Mouse (Mus musculus) cerebellum, postnatal 10 days (tissue): Measurements from ENCODE around the gene Kif21a.

ENCODE experiments used
- DNase-seq, 2 experiments: peaks; one replicate each; pipeline ENCODE4 v3.0.0; 2021; ENCODE audit warnings: mixed read lengths in 2 of 2

Gene Kif21a

DNA sequence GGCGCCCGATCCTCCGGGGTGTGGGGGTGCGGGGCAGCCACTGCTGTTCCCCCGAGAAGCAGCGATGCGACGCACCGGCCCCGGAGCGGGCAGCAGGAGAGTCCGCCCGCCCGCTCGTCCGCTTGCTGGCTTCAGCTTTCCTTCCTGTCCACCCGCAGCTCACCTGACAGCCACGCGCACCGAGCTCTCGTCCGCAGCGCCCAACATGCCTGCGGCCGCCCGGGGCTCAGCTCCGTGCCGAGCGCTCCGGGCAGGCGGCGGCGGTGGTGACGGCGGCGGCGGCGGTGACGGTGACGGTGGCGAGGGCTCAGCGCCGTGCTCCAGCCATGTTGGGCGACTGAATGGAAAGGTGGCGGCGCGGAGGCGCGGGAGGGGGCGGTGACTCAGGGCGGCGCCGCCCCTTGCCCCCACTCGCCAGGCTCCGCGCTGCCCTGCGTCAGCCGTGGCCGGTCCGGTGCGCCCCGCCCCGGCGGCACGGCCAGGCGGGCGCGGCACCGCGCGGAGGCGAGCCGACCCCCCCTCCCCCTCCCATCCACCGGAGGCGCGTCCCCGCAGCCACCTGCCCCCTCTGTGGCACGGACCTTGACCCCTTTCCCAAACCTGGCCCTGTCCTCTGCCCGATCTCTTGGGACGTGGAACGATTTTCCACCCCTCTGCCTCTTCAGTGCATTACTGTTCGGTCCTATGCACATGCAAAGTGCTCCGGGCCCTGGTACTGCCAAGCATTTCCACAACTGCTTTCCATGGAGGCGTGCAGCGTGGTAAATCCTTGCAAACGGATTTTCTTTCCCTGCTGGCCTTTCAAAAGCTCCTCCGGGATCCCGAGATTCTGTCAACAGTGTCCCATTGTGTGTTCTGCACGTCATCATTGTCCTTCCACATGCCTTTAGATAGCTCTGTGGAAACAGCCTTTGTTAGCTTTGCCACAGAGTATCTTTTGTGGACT, at the start of gene Kif21a:
Gene Kif21a (minus strand): TSS at position 453 of the 946 bp plus-strand sequence.
- DNase-seq = peak; percentile 92 to 94

DNA sequence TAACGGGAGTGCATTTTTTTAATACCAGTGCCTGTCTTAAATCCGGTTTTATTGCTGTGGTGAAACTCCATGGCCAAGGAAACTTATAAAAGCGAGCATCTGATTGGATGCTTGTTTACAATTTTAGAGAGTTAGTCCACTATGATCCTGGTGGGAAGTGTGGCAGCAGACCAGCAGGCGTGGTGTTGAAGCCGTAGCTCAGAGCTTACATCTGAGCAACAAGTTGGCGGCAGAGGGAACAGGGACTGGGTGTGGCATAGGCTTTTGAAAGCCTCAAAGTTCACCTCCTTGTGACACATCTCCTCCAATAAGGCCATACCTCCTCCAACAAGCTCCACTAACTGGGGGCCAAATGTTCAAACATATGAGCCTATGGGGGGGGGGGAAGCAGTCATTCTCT, 46.9 kb upstream of the Kif21a start:
- no peak for DNase-seq

DNA sequence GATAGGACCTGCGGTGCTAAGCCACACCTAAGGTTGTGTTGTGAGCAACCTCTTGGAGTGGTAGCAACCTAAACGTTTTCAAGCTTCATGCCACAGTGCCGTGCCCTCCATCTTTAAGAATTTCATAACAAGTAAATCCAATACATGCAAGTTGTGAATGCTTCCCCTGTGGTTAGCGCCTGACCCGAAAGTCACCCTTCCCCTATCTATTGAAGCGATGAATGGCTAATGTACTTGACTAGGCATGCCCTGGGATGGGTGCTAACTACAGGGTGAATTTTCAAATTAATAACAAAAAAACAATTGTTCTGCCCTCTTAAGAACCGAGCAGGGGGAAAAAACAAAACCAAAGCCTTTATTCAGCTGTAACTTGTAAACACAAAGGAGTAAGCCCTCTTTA, 39.7 kb upstream of the Kif21a start:
- no peak for DNase-seq

DNA sequence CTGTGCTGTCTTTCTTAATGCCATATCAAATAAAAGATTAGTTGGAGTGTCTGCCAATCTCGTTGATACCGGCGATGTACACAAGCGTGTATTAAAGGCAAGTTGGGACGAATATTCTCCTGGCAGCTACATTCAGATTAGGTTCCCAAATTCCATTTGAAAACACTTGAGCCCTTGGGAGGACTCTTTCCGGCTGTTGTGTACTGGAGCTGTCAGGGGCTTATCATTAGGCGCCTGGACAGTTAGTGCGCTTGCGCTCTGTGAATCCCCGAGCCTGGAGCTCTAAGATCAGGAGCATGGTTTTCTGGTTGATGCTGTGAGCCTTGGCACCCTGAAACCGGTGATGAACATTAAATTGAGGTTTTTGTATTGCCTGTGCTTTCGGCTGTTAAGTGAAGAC, 38.3 kb upstream of the Kif21a start:
- DNase-seq = no peak

DNA sequence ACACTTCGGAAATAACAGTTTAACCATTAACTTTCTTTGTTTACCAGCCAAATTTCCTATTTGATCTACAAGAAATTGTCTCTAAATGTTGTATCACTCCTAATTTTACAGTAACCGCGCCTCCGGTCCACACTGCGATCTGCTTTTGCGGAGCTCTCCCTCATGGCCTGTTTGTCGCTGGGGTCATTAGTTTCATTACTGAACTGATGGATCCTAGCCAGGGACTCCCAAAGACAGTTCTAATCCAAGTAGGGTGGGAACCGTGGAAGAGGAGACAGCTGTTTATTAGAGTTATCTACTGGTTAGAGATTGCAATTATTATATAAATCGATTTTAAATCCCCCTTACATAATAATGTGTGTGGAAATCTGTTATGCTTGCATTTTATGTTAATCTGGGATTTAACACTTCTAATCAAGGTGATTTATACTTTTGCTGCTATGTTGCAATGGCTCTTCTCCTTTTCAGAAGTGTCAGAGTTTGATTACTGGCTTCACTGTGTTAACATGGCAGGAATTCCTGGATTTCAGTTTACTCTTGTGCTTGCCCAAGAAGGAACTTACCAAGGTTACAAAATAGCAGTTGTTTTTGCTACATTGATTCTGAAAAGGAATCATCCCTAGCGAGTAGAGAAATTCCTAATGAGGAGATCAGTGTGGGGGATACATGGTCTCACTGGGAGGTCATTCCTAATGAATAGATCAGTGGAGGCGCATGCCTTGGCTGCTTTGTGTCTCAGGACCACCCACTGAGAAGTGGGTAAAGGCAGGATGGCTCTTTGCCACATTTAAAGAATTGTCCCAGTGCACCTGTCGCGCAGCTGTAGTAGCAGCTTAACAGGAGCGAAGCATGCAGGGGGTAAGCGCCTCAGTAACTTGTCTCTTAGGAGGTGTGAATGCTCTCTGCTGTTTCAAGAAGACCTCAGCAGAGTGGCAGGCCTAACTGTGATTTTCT, 28.0 kb upstream of the Kif21a start:
- DNase-seq = no peak

DNA sequence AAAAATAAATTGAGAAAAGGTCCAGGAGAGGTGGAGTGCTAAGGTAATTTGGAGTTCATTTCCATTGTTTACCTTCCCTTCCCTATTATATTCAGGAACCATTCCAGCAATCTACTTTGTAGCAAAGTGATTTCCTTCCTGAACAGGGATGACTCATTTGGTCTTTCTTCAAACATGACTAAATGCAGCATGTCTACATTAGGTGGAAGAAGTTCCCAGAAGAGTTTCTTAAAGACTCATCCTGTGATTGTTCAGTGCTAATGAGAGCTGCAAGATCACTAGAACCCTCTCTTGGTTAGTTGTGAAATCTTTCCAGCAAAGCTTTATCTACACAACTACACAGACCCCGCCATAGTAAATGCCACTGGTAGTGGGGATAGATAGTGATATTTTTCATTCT, 22.7 kb upstream of the Kif21a start:
- DNase-seq = no peak

DNA sequence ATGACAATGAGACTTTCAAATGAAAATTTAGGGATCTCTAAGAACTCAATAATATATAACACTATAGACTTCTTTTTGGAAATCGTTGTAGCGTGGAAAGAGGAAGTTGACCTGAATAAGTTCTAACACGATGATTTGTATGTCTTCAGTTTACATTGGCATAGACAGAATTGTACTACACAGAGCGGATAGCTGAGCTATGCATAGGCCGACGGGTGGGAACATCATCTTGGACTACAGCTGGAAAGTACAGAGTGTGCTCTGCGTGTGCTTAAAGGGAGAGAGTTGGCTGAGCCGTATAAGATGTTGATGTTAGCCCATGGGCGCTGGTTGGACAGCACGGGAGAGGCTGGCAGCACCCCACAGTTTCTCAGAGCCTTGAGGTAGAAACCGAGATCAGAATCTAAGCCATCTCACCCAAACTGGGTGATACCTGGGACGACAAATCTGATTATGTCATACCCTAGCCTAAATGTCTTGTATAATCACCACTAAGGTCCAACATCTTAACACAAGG, 14.6 kb upstream of the Kif21a start:
- DNase-seq = no peak

DNA sequence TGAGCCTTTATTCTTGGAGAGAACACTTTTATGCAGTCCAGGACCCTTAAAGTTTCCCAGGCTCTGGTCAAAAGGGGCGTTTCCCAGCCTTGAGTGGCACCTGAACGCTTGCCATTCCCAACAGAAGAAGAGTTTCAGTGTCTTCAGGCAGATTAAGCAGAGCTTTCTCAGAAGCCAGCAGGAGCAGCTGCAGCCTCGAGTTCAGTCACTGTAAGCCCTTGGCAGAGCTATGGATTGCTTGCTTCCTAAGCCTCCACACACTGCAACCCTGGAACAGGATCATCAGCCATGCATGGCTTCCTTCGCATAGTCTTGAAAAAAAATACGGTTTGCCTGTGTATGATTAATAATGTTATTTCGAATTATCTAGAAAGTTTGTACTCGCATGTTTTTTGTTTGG, 14.1 kb upstream of the Kif21a start:
- DNase-seq = peak; percentile 51 to 64

DNA sequence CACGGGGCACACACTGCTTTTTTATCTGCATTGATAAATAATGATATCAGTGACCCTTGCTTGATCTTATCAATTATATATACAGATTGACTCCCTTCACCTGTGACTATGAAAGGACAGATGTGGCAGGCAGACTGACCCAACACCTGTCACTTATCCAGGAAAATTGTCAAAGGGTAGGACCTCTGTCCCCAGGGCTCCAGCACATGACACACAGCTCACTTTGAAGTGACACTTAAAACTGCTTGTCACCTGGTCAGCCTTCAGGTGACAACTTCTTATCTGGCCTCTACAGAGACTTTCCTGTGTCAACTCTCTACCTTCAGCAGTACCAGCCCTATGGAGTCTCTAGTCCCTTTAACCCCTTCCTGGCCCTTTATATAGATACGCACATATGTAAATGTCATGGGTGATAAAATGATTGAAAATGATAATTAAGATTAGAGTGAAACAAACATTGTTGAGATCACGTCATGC, 7.2 kb upstream of the Kif21a start:
- DNase-seq = no peak

DNA sequence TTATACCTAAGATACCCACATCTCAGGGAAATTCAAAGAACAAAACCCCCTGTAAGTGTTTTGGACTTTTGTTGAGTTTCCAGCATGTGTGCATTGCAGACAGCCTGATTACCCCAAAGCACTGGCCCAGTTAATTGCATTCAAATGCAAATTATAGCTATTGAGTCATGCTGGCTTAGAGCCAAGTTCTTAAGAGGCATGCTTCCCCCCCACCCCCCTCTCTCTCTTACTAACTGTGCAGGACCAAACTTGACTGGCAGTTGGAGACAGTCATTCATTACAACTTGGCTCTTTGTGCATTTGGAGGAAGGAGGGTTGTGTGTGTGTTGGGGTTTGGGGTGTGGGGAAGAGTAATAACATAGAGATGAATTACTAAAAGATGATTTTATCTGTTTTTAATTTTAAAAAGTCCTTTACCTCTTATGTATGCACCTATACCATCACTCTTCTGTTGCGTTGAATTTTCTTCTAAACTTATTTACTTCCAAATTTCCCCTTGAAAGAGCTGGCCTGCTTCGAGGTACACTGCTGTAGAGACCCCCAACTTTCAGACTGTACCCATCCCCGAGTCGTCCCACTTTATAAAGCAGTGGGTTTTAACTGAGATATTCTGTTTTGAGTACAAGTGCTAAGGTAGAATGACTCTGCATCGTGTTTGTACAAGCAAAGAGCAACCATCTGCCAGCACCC, 6.6 kb upstream of the Kif21a start:
- peak; percentile 25 to 39 for DNase-seq

DNA sequence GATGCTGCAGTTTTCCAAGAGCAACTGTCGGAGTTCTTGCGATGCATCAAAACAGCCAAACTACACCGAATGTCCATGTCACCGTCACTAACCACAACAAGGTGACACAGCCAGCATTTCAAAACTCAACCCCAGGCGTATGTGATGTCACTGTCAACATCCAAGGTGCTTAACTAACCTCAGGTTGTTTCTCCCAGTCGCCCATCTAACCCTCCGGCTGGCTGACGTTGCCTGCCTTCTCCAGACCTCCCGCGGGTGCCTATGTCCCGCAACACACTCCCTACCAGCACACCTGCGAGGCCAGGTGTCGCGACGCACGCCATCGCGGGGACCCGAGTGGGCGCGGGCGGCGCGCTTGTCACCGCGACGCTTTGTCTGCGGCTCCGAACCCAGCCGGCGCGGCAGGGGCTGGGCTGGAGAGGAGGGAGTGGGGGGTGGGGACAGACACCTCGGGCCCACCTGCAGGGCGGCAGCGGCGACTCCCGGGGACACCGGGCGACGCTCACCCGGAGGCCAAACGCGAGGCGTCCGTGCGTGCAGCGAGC, 725 bp downstream of the Kif21a start:
- peak; percentile 72 to 73 for DNase-seq

DNA sequence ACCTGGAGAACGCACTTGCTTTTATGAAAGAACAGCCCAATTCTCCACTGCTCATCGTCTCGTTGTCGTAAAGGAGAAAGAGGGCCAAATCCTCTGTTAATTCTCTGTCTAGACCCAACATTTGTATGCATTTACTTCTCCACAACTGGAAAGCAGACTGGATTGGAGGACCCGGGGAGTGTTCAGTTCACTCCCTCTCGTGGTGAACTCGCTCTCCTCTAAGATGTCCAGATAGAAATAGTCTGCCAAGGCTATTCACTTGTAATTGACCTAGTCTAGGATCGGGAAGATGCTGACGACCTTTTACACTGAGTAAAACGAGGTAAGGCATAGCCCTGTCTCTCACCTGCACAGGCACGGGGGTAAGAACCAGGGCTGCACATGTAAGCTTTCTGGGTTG, 2.1 kb downstream of the Kif21a start:
- DNase-seq = peak in 1 of 2 experiments; percentile 13

DNA sequence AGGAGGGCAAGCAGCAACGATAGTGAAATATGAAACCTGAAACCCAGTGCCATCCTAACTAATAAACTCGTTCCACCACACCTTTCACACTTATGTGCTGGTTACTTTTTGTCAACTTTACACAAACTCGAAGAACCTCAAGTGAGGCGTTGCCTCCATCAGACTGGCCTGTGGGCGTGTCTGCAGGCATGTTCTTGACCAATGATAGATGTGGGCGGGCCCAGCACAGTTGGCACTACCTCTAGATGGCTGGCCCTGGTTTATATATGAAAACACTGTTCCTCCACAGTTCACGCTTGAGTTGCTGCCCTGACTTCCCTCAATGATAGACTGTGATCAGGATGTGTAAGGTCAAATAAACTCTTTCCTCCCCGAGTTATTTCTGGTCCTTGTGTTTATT, 3.2 kb downstream of the Kif21a start:
- DNase-seq = peak; percentile 25 to 51

DNA sequence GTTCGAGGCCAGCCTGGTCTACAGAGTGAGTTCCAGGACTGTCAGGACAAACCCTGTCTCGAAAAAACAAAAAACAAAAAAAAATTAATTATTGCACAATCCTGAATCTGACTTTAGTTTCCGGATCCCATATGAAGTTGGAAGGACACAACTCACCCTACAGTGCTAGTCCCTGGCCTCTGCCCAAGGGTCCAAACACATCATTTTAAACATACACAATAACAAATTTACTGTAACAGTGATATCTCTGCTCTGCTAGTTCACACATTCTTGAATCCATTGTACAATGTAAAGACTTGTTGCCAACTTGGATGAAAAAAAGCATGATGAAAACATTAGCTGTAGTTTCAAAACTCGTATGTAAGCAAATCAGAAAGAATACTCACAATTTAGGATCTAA, 6.5 kb downstream of the Kif21a start:
- DNase-seq = no peak

DNA sequence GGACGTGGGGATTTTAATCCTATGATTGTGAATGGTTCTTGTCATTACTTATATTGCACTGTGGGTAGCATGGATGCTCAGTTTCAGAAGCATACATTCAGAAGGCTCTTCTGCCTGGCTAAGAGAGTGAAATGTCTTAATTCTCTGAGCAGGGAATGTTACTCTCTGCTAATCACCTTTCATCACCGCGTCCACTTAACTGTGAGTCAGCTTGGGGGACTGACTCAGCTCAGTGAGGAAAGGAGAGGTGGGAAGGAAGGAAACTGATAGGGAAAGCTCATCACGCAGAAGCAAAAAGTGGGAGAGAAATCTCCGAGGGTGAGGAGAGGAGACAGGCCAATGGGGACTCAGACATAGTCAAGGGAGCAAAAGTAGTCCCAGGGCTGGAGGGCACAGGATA, 10.9 kb downstream of the Kif21a start:
- no peak for DNase-seq

DNA sequence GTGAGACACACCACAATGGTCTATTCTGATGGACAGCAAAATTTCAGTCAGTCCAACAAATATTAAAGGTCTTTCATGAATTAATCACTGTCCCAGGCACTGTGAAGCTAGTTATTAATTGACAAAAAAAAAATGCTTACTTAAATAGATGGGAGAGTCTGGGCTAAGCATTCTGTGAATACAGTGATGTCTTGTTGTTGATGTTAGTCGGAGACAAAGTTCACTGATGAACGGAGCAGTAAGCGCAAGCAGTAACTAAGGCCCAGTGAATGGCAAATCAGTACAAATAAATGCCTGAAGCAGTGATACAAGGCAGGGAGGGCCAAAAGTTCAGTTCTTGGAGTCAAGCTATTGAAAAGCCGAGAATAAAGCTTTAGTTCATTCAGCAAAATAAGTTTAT, 15.7 kb downstream of the Kif21a start:
- no peak for DNase-seq

DNA sequence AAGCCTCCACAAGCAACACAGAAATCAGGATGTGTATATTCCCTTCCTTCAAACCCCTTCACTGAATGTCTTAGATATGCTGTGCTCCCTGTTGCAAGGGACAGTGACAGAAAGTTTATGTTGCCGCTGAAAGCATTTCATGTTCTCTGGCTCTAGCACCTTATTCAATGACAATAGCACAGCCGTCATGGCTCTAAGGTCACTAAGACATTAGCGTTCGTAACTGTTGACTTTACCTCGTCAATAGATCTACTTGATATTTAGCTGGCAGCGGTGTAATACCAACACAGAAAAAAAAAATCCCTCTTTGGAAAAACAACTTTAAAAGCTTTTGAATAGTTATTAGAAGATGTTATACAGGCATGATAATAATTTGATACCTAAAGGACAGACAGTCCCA, 16.2 kb downstream of the Kif21a start:
- no peak for DNase-seq

DNA sequence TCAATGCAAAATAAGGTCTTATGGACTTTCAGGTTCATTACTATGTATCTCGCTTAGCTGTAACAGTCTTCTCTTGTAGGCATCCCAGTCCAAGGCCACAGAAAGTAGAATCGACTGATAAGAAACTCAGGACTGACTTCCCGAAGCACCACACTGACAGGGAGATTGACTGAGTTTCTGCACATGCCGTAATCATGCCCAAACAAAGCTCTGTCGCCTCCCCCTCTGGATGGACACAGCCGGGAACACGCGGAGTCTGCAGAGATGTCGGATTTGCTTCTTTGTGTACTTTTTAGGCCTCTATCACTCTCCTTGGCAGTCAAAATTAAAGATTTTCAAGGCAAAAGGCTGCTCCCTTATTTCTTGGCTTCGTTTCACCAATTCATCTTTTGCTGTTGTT, 20.8 kb downstream of the Kif21a start:
- no peak for DNase-seq

DNA sequence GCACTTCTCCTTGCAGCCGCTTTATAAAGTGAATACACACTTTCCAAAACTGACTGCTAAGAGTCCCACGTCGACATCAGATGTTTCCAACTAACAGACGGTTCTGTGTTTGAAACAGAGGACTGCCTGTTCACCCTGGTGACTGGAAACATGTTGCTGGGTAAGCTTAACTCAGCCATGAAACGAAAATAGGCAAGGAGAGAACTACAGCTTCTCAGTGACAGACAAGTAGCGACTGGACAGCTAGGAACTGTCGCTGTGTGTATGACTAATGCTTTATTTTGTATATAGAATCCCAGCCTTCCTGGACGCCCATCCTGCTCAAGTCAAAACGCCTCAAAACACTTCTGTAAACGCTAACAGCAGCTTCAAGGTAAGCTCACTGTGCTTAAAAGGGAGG, 21.3 kb downstream of the Kif21a start:
- no peak for DNase-seq

DNA sequence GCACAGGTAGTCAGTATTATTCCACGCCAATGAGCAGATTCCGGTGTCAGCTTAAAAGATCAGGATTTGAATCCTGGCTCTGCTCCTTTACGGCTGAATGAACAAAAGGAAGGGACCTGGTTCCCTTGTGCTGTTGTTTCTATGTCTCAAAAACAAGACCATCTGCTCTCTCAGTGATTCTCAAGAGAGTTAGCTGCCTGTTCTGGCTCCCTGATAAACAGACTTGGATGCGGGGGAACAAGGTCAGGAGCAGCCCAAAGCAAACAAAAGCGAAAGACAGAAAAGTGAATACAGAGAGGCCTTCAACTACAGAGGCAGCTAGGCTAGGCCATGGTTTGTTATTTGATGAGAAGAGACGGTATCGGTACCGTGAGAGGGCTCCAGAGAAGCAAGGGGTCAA, 27.5 kb downstream of the Kif21a start:
- no peak for DNase-seq

DNA sequence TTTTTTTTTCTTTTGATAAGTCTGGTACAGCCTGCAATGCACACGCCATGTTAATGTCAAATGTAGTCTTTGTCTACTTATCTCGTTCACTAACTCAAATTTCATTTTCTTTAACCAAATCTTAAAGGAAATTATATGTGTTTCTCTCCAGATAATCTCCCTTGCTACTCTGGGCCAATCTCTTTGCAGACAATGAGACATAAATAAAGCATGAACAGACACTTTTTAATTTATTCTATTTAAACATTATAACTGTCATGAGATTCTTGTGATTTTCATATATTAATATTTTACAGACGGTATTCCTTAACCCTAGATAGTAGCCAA, 30.9 kb downstream of the Kif21a start:
- no peak for DNase-seq

DNA sequence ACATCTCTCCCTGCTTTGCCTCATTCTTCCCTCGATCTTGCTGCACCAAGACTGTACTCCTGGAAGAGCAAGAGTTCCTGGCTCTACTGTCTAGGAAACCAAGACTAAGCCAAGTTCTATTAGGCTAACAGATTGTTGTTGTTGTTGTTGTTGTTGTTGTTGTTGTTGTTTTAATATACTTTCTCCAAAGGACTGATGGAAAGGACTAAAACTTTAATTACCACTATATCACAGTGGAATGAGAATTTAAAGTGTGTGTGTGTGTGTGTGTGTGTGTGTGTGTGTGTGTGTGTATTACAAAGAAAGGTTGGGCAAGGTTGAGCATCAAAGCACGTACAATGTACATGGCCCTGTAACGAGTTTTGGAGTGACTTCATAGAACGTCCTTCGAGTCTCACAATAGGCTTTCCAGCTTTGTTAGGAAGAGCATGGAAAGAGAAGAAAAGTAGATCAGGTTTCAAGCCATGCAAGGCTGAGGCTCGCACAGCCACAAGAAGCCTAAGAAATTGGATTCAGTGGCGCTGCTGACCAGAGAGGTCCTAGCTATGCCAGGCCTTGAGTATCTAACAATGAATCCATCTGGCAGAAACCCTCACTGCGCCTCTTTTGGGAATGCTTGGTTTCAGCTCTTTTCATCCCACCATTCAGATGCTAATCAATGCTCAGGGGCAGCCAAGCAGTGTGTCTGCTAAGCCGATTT, 31.4 kb downstream of the Kif21a start:
- DNase-seq = peak; percentile 54 to 61
